Mouse (Mus musculus) thymus, postnatal 36 days (tissue): ENCODE data around the gene Fbxl21.

Source experiments
- DNase-seq, 2 experiments: peaks; one replicate each; pipeline ENCODE4 v3.0.0; 2022; ENCODE audit warnings: mixed read lengths in 2 of 2

The Fbxl21 gene

DNA sequence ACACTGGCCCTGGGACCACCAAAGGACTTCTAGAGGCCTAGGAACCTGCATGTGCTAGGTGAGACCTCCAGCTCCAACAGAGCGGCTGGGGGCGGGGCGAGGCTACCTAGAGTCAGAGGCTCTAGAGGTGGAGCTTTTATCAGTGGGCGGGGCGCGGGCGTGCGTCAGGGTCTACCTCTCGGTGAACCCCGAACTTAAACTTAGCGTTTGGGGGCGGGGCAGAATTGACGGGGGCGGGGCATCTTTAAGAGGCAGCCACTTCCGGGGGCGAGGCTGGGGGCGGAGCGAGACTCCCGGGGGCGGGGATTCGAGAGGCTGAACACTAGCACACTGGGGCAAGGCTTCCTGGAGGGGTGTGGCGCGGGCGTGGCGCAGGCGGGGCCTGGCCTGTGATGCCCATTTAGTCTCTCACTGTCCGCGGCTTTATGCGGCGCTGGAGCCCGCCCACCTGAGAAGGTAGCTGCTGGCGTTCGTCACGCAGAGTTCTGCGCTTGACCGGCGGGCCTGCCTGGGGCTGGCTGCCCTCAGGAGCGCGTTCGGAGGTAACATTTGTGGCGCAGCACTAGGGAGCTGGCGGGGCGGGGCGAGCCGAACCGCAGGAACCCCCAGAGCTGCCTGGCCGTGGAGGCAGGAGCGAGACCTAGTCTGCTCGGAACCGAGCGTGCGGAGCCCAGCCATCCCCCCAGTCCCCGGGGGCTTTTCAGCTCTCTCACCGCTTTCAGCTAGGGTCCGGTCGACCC, at the start of gene Fbxl21:
Gene Fbxl21, plus strand, starts transcription at position 392 of the 740 bp plus-strand sequence.
- peak; percentile 90 to 91 for DNase-seq

DNA sequence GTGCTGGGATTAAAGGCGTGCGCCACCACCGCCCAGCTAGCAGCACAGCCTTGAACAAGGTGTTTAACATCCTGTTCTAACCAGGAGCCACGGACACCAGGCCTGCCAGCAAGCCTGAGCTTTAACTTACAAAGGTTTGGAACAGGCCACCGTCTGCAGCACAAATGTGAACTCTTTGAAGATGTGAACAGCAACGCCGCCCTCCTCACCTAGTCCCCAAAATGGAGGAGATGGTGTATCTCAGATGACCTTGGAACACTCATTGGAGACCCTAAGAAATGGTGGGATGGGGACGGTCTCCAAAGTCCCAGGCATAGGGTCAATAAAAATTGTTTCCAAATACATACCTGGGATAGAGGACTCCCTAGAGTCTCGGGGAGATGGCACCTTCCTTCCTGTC, 49.6 kb upstream of the Fbxl21 start:
- DNase-seq: no peak

DNA sequence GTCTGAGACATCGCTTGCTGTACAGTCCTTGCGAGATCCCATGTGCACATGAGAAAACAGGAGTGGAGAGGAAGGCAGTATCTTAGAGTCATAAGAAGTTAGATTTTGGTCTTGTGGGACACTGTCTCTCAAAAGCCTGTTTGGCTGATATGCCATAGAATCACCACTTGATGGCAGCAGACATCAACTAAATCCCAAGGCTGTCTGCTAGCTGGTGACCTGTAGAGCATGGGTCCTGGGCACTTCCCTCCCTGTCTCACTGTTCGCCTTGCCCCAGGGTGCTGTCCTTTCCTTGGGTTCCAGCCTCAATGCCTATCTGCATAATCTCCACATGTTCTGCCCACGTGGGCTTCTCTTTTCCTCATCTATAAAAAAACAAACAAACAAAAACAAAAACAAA, 46.9 kb upstream of the Fbxl21 start:
- DNase-seq: peak; percentile 23 to 34

DNA sequence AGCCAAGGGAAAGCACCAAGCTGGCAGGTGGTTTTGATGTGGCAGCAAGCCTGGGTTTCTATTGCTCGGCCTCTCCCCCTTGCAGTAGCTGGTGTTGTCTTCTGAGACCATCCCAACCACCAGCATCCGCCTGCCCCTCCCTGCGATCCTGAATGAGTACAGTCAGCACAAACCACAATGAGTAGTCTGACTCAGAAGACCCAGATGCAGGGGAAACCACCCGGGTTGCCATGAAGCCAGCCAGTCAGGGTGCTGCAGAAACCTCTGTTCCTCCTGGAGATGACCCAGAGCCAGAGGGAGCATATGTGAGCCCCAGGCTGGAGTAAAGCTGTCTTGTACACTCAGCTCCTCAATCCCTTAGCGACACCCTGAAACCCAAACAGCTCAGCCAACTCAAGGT, 45.5 kb upstream of the Fbxl21 start:
- peak; percentile 67 to 76 for DNase-seq

DNA sequence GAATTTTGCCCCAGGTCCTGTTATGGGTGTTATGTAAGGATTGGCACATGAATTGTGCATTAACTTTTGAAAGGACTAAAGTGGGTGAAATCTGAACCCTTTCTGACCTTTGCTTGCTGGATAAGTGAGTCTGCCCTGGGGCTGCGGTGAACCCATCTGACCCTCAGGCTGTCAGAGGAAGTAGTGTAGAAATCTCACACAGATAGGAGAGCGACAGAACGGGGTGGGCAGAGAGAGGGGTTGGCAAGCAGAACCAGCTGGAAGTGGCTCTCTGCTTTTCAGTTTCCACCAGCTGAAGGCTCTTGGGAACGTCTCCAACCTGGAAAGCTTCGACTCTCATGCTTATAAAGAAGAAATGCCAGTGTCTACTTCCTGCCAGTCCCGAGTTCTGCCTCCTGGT, 45.0 kb upstream of the Fbxl21 start:
- DNase-seq: no peak

DNA sequence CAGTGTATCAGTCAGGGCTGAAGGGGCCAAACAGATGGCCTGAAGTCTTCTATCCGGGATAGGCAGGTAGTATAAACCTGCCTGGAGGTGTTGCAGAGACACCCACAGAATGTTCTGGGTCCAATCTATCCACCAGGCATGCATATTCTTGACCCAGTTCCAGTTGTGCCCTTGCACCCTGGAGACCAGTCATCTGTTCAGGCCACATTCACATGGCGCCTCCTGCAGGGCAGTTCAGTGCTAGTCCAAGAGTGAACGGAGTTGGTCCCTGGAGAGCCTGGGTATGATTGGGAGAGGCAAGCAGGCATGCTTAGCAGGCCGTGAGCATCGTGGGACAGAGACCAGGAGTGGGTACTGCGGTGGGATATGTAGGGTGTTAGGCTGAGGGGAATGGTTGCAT, 44.2 kb upstream of the Fbxl21 start:
- no peak for DNase-seq

DNA sequence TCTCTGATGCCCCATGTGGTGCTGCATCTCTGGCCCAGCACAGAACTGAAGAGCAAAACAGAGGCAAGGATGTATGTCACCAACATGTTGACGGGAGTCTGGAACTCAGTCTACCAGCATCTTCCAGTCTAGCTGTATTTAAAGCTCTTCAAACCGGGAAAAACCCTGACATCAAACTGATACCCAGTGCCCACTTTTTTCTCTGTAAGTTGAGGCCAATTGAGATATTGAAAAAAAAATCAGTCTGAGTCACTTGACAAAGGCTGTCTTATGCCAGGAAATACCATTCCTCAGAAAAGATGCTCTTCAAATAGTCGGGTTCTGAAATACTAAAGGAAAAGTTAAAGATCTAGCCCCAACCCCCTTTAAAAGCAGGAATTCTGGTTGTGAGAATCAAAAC, 40.1 kb upstream of the Fbxl21 start, which contains the start of gene Il9:
Gene Il9, minus strand, starts transcription at position 101 of the 400 bp plus-strand sequence.
- no peak for DNase-seq

DNA sequence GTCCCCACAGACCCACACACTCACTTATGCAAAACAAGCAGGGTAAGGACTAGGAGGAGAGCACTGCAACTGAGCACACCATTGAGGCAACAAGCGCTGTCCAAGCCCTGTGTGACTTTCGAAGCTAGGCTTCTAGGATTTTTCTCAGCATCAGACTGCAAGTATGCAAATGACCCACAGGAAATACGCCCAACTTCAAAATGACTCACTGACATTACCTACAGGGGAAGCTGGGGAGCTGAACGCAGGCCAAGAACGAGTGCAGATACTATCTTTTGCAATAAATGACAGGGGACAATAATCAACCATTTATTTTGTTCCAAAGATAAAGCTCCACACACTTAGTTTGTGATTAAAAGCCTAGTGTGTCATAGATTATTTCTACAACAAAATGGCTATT, 34.3 kb upstream of the Fbxl21 start:
- no peak for DNase-seq

DNA sequence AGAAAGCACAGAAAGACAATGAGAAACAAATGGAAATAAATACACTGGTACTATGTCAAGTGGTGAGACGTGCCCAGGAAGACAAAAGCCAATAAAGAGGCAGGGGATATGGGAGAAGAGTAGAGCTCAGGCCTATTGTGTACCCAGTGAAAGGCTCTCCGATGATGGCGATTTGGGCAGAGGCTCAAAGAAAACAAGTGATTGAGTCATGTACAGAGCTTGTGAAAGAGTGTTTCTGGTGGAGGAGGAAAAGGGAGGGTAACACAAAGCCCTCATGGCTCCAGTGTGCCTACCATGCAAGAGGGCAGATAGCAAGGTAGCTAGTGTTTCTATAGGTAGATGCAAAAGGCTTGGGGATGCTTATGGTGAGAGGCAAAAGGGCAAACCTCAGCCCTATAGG, 27.8 kb upstream of the Fbxl21 start:
- DNase-seq: no peak

DNA sequence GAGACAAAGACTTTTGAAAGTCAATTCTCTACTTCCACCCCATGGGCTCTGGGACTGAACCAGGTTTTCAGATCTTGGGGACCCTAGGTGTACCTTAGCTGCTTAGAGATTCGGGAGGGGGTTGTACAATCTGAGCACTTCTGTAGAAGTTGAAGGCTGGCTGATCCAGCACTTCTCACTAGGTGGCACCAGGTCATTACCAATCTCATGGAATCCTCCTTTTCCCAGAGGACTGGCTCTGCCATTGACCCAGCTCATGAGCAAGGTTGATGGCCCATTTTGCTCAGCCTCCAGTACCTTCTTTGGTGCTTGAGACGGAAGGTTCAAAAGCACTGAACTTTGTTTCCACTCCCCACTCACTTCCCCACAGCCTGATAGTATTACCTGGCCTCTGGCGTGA, 22.1 kb upstream of the Fbxl21 start:
- DNase-seq: no peak

DNA sequence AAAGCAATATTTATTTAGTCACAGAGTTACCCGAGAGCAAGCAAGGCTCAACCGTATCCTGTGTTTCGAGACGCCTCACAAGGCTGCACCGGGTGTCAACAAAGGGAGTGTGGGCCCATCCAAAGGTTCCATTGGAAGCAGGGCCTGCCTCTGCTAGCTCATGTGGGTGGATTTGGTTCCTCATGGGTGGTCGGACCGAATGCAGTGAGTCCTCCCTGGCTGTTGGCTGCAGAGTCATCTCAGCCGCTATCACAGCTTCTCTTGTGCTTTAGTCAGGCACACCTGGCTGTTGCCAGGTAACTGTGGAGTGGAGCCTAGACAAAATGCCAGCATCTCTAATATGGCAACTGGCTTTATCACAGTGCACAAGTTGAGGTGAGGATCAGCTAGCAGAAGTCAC, 21.6 kb upstream of the Fbxl21 start:
- DNase-seq: no peak

DNA sequence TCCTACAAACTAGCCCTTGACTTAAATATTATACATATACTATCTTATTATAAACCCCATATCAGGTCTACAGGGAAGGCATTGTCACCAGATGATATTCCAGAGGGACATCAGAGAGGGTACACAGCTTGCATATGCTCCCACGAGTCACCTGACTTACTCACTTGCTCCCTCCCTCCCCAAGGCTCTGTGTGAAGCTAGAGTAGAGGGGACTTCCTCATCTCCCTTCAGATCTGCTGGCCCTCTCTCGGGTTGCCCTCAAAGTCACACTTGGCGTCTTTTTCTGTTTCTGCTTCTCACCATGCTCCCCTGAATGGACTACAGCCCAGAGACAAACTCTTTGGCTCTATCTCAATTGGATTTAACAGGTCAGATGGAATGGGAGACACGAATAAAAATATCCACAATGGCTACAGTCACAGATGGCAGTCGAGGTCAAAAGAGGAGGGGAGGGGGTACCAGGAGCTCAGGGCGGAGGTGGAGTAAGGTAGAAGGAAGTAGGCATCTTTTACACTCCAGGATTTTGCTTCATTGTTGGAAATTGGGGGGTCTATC, 20.3 kb upstream of the Fbxl21 start:
- no peak for DNase-seq

DNA sequence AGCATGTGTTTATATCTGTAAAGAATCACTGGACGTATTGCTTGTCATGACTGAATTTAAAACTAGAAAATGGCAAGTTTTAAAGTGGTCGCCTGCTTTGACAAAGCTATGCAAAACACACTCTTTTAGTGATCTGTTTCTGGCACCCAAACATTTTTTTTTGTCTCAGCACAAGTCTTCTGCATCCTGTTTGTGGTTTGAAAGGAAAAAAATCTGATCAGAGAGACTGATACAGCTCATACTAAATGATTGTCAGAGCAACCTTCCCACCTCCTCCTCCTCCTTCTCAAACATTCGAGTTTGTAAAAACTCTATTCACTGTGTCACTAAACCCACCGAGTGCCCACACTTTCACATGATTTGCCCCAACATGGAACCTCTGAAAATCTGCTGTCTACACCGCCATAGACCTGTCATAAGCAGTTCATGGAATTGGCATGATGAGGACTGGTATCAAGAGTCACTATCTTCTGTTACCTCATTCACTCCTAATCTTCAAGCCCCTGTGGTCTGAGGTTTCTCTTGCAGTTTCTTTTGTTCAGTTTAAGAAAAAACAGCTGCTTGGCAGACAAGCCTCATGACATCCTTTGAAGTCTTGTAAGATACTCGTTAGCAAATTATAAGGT, 15.3 kb upstream of the Fbxl21 start:
- peak; percentile 26 to 46 for DNase-seq

DNA sequence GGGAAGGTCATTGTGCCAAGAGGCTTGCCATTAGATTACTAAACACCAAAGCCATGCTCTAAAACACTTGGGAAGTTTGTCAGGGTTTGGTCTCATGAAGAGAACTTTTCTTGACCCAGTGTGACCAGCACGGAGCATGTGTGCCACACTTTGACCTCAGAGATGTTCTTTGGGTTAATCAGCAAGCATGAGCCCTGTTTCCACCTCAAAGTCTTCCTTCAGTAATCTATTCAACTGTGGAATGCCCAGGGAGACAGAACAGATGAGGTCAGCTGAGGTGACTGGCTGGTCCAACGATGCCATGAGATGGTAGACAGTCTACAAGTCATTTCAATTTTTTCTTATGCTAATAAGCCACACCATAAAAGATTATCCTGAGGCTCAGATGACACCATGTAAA, 12.5 kb upstream of the Fbxl21 start:
- no peak for DNase-seq

DNA sequence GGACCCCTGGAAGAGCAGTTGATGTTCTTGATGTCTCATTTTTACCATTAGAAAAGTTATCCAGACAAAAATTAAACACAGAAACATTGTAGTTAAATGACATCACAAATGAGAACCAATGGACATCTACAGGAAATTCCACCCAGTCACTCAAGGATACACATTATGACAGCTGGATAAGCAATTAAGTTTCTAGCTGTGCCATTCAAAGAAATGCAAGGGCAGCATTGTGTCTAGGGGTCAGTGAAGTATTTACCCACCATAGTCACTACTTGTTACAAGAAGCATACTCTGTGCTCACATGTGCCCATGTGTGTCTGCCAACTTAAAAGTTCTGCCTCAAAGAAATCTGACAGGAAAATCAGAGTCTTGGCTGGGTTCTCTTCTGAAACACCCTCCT, 8.7 kb upstream of the Fbxl21 start:
- DNase-seq: no peak

DNA sequence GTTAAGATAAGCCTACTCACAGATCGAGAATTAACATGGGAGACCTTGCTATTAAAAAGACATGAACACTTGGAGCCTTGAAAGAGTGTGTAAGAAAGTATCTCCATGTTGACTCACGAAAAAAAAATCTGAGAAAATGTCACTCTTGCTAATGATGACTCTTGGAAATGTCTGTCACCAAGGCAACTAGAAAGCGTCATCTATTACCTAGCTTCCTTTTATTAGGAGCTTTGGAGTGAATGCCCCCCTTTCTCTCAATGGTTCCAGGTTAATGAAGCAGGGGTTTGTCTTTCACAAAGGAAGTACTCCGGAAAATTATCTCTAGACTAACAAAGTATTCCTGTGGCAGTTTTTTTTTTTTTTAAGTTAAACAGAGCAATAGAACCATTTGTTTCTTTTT, 6.0 kb upstream of the Fbxl21 start:
- no peak for DNase-seq

DNA sequence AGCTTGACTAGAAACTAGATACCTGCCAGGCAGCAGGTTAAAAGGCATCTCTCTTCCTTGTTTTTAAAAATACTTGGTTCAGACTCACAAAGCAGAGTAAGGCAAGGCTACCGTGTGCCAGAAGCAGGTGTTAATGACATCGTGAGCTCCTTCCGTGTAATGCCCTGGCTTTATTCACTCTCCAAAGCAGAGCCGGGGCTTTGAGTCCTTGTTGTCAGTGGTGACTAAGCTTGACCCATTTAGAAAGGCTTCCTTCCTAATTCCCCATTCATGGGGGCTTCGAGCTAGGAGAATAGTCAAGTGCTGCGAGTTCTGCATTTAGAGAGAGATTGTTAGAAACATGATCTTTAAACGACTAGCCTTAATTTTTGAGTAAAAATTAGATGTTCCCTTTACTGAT, 5.5 kb upstream of the Fbxl21 start:
- no peak for DNase-seq

DNA sequence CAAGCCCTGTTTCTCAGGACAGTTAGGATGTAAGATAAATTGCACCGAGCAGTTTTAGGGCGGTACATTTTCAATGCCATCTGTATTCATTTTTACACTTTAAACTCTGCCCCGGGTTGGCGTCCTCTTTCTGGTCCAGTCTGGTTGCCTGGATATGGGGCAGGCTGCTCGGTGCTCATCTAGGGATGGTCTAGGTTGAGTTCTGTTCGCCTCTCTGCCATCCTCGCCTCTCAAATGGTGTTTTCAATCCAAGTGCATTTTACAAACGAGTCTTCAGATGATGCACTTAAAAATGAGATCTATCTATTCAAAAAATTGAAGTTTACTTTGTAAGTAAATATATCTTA, 522 bp downstream of the Fbxl21 start:
- no peak for DNase-seq

DNA sequence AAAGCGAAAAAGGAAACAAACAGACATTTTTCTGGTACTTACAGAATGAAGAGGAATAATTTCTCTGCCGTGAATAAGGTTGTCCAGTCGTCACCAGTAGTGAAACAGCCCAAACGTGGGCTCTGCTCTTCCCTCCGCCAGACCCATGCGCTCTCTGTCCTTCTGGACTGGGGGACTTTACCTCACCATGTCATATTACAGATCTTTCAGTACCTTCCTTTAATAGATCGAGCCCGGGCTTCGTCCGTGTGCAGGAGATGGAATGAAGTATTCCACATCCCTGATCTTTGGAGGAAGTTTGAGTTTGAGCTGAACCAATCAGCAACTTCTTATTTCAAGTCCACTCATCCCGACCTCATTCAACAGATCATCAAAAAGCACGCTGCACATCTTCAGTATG, 4.6 kb downstream of the Fbxl21 start:
- no peak for DNase-seq

DNA sequence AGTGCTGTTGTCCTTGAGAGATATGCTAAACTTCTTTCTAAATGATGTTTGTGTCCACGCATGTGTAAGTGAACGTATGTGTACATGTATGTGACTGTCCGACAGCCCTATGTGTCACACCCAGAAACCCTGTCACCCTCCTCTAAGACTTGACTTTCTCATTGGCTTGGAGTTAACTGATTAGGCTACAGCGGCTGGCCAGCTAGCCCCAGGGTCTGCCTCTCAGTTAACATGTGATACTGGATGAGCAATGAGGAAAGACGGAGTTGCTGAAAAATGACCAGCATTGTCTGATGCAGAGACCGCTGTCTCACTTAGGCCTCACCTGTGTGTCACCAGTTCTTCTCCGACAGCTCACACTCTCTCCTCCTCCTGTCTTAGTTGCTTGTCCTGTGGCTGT, 5.6 kb downstream of the Fbxl21 start:
- no peak for DNase-seq

DNA sequence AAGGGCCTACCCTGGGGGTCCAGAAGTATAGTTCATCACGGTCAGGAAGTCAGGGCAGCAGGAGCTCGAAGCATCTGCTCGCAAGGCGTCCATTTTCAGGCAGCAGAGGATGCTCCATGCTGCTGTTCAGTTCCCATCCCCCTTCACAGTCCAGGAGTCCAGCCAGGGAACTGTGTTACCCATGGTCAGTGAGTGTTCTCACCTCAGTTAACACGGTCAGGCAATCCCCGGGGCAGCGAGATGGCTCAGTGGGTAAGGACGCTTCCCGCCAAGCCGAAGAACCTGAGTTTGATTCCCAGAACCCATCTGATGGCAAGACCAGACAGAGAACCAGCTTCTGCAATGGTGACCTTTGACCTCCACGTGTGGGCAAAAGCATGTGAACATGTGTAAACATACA, 6.0 kb downstream of the Fbxl21 start:
- no peak for DNase-seq

DNA sequence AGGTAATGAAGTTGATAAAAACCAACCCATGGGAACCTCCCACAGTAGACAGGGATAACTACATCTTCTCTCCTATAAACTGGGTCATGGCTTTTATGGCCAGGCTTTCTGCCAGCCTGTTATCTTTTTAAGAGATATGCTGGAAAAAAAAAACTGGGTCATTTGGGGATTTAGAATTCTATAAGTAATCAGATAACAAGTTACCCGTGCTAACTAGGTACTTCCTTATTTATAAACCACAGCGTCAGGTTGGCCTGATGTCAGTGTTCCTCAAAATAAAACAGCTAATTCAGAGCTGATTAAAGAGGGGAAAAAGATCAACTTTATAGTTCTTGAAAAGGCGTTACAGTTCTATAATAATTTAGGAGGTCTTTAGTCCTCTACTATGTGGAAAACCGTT, 6.8 kb downstream of the Fbxl21 start:
- DNase-seq: no peak

DNA sequence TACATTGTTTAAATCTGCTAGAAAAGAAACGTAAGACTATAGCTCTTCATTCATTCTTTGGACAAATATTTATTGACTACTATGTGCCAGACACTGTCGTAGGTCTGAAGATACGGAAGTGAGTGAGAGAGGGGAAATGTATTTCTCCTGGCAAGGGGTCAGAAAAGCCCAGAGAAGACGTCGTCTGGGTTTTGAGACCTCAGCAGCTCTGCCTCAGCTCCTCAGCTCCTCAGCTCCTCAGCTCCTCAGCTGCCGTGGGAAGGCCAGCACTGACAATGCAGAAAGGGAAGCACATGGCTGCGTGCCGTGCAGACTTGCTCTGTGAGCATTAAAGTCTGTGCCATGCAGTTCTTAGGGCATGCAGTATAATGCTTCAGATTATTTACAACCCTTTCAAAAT, 7.4 kb downstream of the Fbxl21 start:
- no peak for DNase-seq

DNA sequence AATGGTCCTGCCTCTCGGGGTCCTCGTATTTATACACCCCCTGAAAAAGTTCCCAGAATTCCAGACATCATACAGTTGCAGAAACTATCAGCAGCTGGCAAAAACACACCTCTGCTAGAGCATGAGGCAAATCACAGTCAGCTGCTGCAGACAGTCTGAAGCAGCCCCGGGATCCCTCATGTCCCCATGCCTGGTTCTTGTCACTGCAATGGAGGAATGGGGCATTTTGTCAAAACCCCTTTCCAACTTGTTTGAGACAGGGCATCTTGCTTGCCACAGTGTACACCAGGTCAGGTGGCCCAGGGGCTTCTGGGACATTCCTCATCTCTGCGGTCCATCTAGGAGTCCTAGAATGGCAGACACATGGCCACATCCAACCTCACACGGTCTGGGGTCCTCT, 12.7 kb downstream of the Fbxl21 start:
- DNase-seq: no peak

DNA sequence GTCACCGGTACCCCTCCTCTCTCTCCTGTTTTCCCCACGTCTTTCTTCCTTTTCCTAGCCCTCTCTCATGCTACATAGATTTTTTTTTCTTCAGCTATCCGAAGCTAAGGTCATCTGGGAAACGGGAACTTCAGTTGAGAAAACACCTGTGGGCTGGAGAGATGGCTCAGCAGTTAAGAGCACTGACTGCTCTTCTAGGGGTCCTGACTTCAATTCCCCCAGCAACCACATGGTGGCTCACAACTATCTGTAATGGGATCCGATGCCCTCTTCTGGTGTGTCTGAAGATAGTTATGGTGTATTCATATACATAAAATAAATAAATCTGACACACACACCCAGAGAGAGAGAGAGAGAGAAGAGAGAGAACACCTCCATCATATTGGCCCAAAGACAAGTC, 13.3 kb downstream of the Fbxl21 start:
- DNase-seq: peak; percentile 27 to 33
